Mouse (Mus musculus): ENCODE data around the gene Tesc. TPM values are rescaled to one million over a fixed set of nuclear protein-coding genes. Genes with fewer than 3 reads are reported as not detected.

Tesc gene
- polyA plus RNA-seq, 1 experiment, result 17.1 TPM

DNA sequence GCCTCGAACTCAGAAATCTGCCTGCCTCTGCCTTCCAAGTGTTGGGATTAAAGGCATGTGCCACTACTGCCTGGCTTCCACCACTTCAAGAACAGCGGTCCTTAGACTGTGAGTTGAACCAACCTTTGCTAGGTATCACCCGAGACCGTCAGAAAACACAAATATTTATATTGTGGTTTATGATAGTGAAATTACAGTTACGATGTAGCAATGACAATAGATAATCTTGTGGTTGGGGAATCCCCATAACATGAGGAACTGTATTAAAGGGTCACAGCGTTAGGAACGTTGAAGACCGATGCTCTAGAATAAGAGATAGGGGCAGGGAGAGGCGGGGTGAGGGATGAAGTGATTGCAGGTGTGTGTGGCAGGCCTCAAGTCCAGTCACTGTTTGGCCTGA lies 17.8 kb downstream of the Tesc start:
- H3K27ac ChIP-seq (ENCODE audit: insufficient read depth, low read length), result no peak overlapping the region
- no peaks in the 10 kb centered on the region for H3K36me3 ChIP-seq (ENCODE audit: control insufficient read depth, insufficient read depth, low read length)
- H3K27me3 ChIP-seq (ENCODE audit: control insufficient read depth, insufficient read depth, low read length), result no peaks in the 10 kb centered on the region
- TF ChIP-seq POLR2A (IDR thresholded peaks at IDR 0.05; ENCODE audit: low read depth, low read length), result no peak
- no peak for TF ChIP-seq CTCF (IDR thresholded peaks at IDR 0.05; ENCODE audit: extremely low read depth, insufficient read depth, insufficient read length, insufficient replicate concordance)
- H3K4me3 ChIP-seq (ENCODE audit: extremely low read depth, insufficient read depth, insufficient read length), result no peak overlapping the region
- H3K4me1 ChIP-seq (ENCODE audit: control insufficient read depth, insufficient read depth, insufficient read length), result peaks cover 13% of the 10 kb centered on the region; the same call in 1 of the 2 replicates
- no peak for DNase-seq (ENCODE audit: low read depth in 1 of 2, low spot score in 2 of 2)
- 58% methylated on average over 9 of the region's 9 CpGs for WGBS

DNA sequence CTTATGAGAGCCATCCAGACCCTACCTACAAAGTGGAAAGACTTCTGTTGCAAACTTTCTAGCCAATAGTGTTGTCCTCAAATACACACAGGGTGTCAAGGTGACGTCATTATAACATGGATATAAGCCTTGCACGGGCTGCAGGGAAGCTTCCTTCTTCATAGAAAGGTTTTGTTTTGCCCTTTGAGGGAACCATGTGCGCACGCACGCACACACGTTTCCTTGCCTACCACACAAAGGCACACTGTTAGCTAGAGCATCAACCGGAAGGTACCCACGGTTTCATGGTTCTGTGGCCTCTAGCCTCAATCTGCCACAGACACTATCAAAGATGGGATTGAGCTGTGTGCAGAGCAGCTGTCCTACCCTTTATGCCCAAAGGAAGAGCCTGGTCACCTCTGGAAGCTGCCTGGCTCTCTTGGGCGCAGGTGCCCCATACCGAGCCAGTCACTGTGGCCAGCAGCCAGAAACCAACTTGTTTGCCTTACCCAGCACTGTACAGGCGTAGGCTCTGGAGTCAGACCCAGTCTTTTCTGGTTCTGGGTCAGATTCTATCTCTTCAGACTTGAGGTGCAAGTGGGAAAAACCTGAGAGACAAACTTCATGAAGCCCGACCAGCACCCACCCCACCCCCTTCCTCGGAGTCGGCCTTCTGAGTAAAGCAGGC lies 19.7 kb downstream of the Tesc start:
- TF ChIP-seq CTCF (IDR thresholded peaks at IDR 0.05; ENCODE audit: extremely low read depth, insufficient read depth, insufficient read length, insufficient replicate concordance), result no peak
- TF ChIP-seq POLR2A (IDR thresholded peaks at IDR 0.05; ENCODE audit: low read depth, low read length), result no peak
- no peaks in the 10 kb centered on the region for H3K36me3 ChIP-seq (ENCODE audit: control insufficient read depth, insufficient read depth, low read length)
- H3K27ac ChIP-seq (ENCODE audit: insufficient read depth, low read length), result no peak overlapping the region
- no peaks in the 10 kb centered on the region for H3K27me3 ChIP-seq (ENCODE audit: control insufficient read depth, insufficient read depth, low read length)
- DNase-seq (ENCODE audit: low read depth in 1 of 2, low spot score in 2 of 2), result no peak
- no peak overlapping the region for H3K4me3 ChIP-seq (ENCODE audit: extremely low read depth, insufficient read depth, insufficient read length)
- H3K4me1 ChIP-seq (ENCODE audit: control insufficient read depth, insufficient read depth, insufficient read length), result peaks cover 13% of the 10 kb centered on the region; the same call in 1 of the 2 replicates
- 74% methylated on average over 14 of the region's 14 CpGs for WGBS

DNA sequence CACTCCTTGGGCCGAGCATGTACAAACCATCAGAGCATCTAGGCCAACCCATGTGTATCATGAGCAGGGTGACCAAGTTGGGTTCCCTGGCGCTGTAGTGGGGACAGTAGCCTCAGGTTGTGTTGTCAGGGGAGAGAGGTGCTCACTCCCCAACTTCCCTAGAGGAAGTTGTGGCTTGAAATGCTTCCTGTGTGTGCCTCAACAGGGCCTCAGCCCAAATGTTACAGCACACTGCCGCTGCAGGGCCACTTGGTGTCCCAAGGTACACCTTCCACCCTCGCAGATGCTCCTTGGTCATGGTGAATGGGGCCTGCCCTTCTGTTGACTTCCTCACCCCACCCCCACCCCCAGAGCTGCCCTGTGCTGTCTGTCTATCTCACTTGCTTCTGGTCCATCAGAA lies 20.9 kb downstream of the Tesc start:
- whole genome bisulfite sequencing, result 18% methylated on average over 4 of the region's 4 CpGs
- no peak overlapping the region for H3K4me3 ChIP-seq (ENCODE audit: extremely low read depth, insufficient read depth, insufficient read length)
- H3K27ac ChIP-seq (ENCODE audit: insufficient read depth, low read length), result no peak overlapping the region
- H3K36me3 ChIP-seq (ENCODE audit: control insufficient read depth, insufficient read depth, low read length), result no peaks in the 10 kb centered on the region
- no peak for DNase-seq (ENCODE audit: low read depth in 1 of 2, low spot score in 2 of 2)
- TF ChIP-seq CTCF (IDR thresholded peaks at IDR 0.05; ENCODE audit: extremely low read depth, insufficient read depth, insufficient read length, insufficient replicate concordance), result no peak
- no peaks in the 10 kb centered on the region for H3K27me3 ChIP-seq (ENCODE audit: control insufficient read depth, insufficient read depth, low read length)
- peaks cover 13% of the 10 kb centered on the region; the same call in 1 of the 2 replicates for H3K4me1 ChIP-seq (ENCODE audit: control insufficient read depth, insufficient read depth, insufficient read length)

DNA sequence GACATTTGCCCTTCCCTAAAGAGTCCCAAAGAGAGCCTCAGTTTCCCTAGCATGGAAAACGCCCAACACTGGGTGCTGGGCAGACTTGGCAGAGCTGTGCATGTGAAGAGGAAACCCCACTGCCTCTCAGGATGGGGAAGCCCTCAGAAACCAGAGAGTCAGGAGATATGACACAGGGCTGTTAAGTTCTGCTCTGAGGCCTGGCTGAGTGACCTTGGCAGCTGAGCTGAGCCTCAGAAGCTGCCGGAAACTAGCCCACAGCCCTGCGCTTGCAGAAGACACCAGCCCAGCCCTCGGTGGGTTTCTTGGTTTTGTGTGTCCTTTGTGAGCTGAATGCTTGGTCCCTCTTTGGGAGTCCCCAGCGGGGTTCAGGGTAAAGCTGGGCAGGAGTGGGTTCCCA lies 21.4 kb downstream of the Tesc start:
- TF ChIP-seq POLR2A (IDR thresholded peaks at IDR 0.05; ENCODE audit: low read depth, low read length), result no peak
- no peaks in the 10 kb centered on the region for H3K27me3 ChIP-seq (ENCODE audit: control insufficient read depth, insufficient read depth, low read length)
- H3K36me3 ChIP-seq (ENCODE audit: control insufficient read depth, insufficient read depth, low read length), result no peaks in the 10 kb centered on the region
- WGBS, result 20% methylated on average over 5 of the region's 5 CpGs
- DNase-seq (ENCODE audit: low read depth in 1 of 2, low spot score in 2 of 2), result no peak
- no peak overlapping the region for H3K4me3 ChIP-seq (ENCODE audit: extremely low read depth, insufficient read depth, insufficient read length)
- peaks cover 13% of the 10 kb centered on the region; the same call in 1 of the 2 replicates for H3K4me1 ChIP-seq (ENCODE audit: control insufficient read depth, insufficient read depth, insufficient read length)
- H3K27ac ChIP-seq (ENCODE audit: insufficient read depth, low read length), result no peak overlapping the region

DNA sequence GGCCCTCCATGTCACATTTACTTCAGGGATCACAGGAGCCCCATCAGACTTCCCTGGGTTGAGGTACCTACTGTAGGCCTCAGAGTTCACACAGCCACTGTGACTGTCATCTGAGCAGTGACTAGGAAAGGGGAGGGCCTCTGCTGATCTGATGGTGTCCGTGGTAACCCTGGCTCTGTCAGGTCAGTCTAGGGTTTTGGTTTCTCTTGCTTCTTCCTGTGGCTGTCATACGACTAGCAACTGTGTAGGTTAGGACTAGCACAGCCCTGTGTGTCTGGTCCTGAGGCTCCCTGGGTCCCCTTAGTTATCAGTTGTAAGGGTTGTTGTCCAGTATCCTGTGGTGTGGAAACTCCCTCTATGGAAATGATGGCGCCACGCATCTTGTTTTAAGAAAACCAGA lies 23.2 kb downstream of the Tesc start:
- peaks cover 10% of the 10 kb centered on the region; the same call in 1 of the 2 replicates for H3K4me1 ChIP-seq (ENCODE audit: control insufficient read depth, insufficient read depth, insufficient read length)
- H3K36me3 ChIP-seq (ENCODE audit: control insufficient read depth, insufficient read depth, low read length), result no peaks in the 10 kb centered on the region
- H3K27me3 ChIP-seq (ENCODE audit: control insufficient read depth, insufficient read depth, low read length), result no peaks in the 10 kb centered on the region
- no peak overlapping the region for H3K4me3 ChIP-seq (ENCODE audit: extremely low read depth, insufficient read depth, insufficient read length)
- DNase-seq (ENCODE audit: low read depth in 1 of 2, low spot score in 2 of 2), result no peak
- H3K27ac ChIP-seq (ENCODE audit: insufficient read depth, low read length), result no peak overlapping the region
- TF ChIP-seq POLR2A (IDR thresholded peaks at IDR 0.05; ENCODE audit: low read depth, low read length) (no peak), CTCF (IDR thresholded peaks at IDR 0.05; ENCODE audit: extremely low read depth, insufficient read depth, insufficient read length, insufficient replicate concordance) (no peak)
- 60% methylated on average over 4 of the region's 4 CpGs for WGBS

DNA sequence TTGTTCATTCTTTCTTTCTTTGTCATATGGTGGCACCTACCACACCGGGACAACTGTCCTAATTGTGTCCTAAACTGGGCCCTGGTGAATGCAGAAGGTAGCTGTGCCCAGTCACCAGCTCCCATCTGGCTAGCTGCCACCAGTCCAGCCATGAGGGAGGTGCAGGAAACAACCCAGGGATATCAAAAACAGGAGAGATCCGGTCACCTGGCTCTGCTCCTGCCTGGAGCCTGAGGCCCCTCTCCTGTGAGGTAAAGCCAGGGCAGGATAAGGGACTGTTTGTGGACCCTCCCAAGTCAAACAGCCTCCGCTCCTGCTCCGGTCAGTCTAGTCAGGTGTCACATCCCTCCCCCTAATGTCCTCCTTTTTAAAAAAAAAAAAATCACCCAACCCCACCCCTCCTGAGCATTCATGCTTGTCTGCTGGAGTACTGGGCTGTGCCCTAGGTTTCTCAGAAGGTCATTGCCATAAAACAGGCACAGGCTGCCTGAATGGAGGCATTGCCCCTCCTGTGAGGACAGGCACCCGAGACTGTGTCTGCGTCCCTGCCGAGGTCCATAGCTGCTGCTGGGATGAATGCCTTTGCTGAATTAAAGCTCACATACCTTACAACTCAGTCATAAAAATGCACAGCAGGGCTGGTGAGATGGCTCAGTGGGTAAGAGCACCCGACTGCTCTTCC lies 24.6 kb downstream of the Tesc start:
- no peak for TF ChIP-seq POLR2A (IDR thresholded peaks at IDR 0.05; ENCODE audit: low read depth, low read length)
- TF ChIP-seq CTCF (IDR thresholded peaks at IDR 0.05; ENCODE audit: extremely low read depth, insufficient read depth, insufficient read length, insufficient replicate concordance), result no peak
- Histone ChIP-seq H3K27me3 (ENCODE audit: control insufficient read depth, insufficient read depth, low read length) (no peaks in the 10 kb centered on the region), H3K36me3 (ENCODE audit: control insufficient read depth, insufficient read depth, low read length) (no peaks in the 10 kb centered on the region), H3K4me1 (ENCODE audit: control insufficient read depth, insufficient read depth, insufficient read length) (peaks cover 10% of the 10 kb centered on the region; the same call in 1 of the 2 replicates), H3K4me3 (ENCODE audit: extremely low read depth, insufficient read depth, insufficient read length) (no peak overlapping the region), H3K27ac (ENCODE audit: insufficient read depth, low read length) (no peak overlapping the region)
- 89% methylated on average over 8 of the region's 8 CpGs for whole genome bisulfite sequencing
- no peak for DNase-seq (ENCODE audit: low read depth in 1 of 2, low spot score in 2 of 2)

DNA sequence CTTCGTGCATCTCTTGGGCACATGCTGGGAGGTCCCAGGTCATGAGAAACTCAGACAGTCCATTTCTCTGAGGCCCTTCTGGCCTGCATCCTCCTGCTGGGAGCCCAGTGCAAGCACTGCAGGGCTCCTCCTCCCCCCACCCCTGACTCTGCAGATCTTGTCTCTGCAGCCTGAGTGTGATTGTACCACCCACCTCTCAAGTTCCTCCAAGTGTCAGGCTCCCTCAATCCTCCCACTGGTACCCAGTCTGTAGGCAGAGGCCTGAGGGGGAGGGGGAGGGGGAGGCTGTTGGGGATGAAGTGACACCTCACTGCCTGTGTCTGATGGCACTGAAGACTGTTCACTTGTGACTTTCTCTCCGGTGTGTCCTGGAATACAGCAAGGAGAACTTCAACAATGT lies 25.7 kb downstream of the Tesc start:
- no peaks in the 10 kb centered on the region for H3K27me3 ChIP-seq (ENCODE audit: control insufficient read depth, insufficient read depth, low read length)
- no peak for TF ChIP-seq CTCF (IDR thresholded peaks at IDR 0.05; ENCODE audit: extremely low read depth, insufficient read depth, insufficient read length, insufficient replicate concordance)
- TF ChIP-seq POLR2A (IDR thresholded peaks at IDR 0.05; ENCODE audit: low read depth, low read length), result no peak
- 91% methylated on average over 2 of the region's 2 CpGs for WGBS
- H3K4me1 ChIP-seq (ENCODE audit: control insufficient read depth, insufficient read depth, insufficient read length), result peaks cover 10% of the 10 kb centered on the region; the same call in 1 of the 2 replicates
- no peak overlapping the region for H3K4me3 ChIP-seq (ENCODE audit: extremely low read depth, insufficient read depth, insufficient read length)
- no peaks in the 10 kb centered on the region for H3K36me3 ChIP-seq (ENCODE audit: control insufficient read depth, insufficient read depth, low read length)
- no peak for DNase-seq (ENCODE audit: low read depth in 1 of 2, low spot score in 2 of 2)
- no peak overlapping the region for H3K27ac ChIP-seq (ENCODE audit: insufficient read depth, low read length)

Data from spleen, adult 2 months (tissue).